Mouse (Mus musculus): ENCODE measurements at regions not wholly inside any gene's neighbourhood (a gene's known extent, or its start where the extent isn't known, plus 50 kb on each side); places are given as distances from the start of the nearest gene placed in this dataset.
"Not testable (repeated sequence)": the region's sequence is repeated elsewhere in the genome, so short reads cannot be mapped to it uniquely, and the experiment has no call there.

- no peaks in the 10 kb centered on the region for H3K9me3 ChIP-seq (ENCODE audit: low read length)
- WGBS, result 87% methylated on average over 3 of the region's 3 CpGs
- H3K36me3 ChIP-seq (ENCODE audit: insufficient read depth), result no peaks in the 10 kb centered on the region
- no peak overlapping the region for H3K27ac ChIP-seq (ENCODE audit: low read depth, low read length)
- no peak overlapping the region for H3K4me2 ChIP-seq (ENCODE audit: low read depth)
- no peaks in the 10 kb centered on the region for H3K4me1 ChIP-seq (ENCODE audit: insufficient read depth)
- DNase-seq (no peak), ATAC-seq (no peak)
- H3K4me3 ChIP-seq (ENCODE audit: low read depth, low read length), result no peak overlapping the region
- H3K27me3 ChIP-seq (ENCODE audit: insufficient read depth, low read length), result no peaks in the 10 kb centered on the region
- H3K9ac ChIP-seq, result no peak overlapping the region
- no peak for TF ChIP-seq CTCF (IDR thresholded peaks at IDR 0.05; ENCODE audit: low read depth)
Observed at GRCm38 (mm10) chr17:60857445-60857844, 1844.3 kb upstream of the Nudt12 start.

GRCm38 (mm10) chr17:60854659-60855058 is 1841.5 kb upstream of the Nudt12 start:
- H3K4me1 ChIP-seq (ENCODE audit: insufficient read depth), result no peaks in the 10 kb centered on the region
- ATAC-seq, result no peak
- no peak for DNase-seq
- no peak overlapping the region for H3K9ac ChIP-seq
- no peak overlapping the region for H3K4me3 ChIP-seq (ENCODE audit: low read depth, low read length)
- no peak overlapping the region for H3K4me2 ChIP-seq (ENCODE audit: low read depth)
- no peaks in the 10 kb centered on the region for H3K27me3 ChIP-seq (ENCODE audit: insufficient read depth, low read length)
- H3K9me3 ChIP-seq (ENCODE audit: low read length), result no peaks in the 10 kb centered on the region
- no peaks in the 10 kb centered on the region for H3K36me3 ChIP-seq (ENCODE audit: insufficient read depth)
- TF ChIP-seq CTCF (IDR thresholded peaks at IDR 0.05; ENCODE audit: low read depth), result no peak
- H3K27ac ChIP-seq (ENCODE audit: low read depth, low read length), result no peak overlapping the region
- WGBS, result 64% methylated on average over 3 of the region's 3 CpGs

GRCm38 (mm10) chr17:60838794-60839193 is 1825.6 kb upstream of the Nudt12 start:
- H3K4me2 ChIP-seq (ENCODE audit: low read depth); H3K27me3 ChIP-seq (ENCODE audit: insufficient read depth, low read length); H3K4me1 ChIP-seq (ENCODE audit: insufficient read depth); H3K9me3 ChIP-seq (ENCODE audit: low read length); ATAC-seq; DNase-seq; H3K9ac ChIP-seq; H3K27ac ChIP-seq (ENCODE audit: low read depth, low read length); H3K36me3 ChIP-seq (ENCODE audit: insufficient read depth); H3K4me3 ChIP-seq (ENCODE audit: low read depth, low read length): not testable (repeated sequence)
- 87% methylated on average over 3 of the region's 3 CpGs for WGBS

GRCm38 (mm10) chr17:60832531-60832930 is 1819.4 kb upstream of the Nudt12 start:
- no peak overlapping the region for H3K27ac ChIP-seq (ENCODE audit: low read depth, low read length)
- ATAC-seq (no peak), DNase-seq (no peak)
- H3K27me3 ChIP-seq (ENCODE audit: insufficient read depth, low read length), result no peaks in the 10 kb centered on the region
- H3K9me3 ChIP-seq (ENCODE audit: low read length), result no peaks in the 10 kb centered on the region
- no peak overlapping the region for H3K4me3 ChIP-seq (ENCODE audit: low read depth, low read length)
- no peaks in the 10 kb centered on the region for H3K4me1 ChIP-seq (ENCODE audit: insufficient read depth)
- H3K9ac ChIP-seq, result no peak overlapping the region
- TF ChIP-seq CTCF (IDR thresholded peaks at IDR 0.05; ENCODE audit: low read depth), result no peak
- no peaks in the 10 kb centered on the region for H3K36me3 ChIP-seq (ENCODE audit: insufficient read depth)
- no peak overlapping the region for H3K4me2 ChIP-seq (ENCODE audit: low read depth)
- WGBS, result 83% methylated on average over 3 of the region's 3 CpGs

GRCm38 (mm10) chr17:60830498-60830897 is 1817.3 kb upstream of the Nudt12 start:
- ATAC-seq (no peak), DNase-seq (no peak)
- Histone ChIP-seq H3K27me3 (ENCODE audit: insufficient read depth, low read length) (no peaks in the 10 kb centered on the region), H3K27ac (ENCODE audit: low read depth, low read length) (no peak overlapping the region), H3K36me3 (ENCODE audit: insufficient read depth) (no peaks in the 10 kb centered on the region), H3K4me2 (ENCODE audit: low read depth) (no peak overlapping the region), H3K9ac (no peak overlapping the region), H3K4me3 (ENCODE audit: low read depth, low read length) (no peak overlapping the region), H3K4me1 (ENCODE audit: insufficient read depth) (no peaks in the 10 kb centered on the region), H3K9me3 (ENCODE audit: low read length) (no peaks in the 10 kb centered on the region)
- TF ChIP-seq CTCF (IDR thresholded peaks at IDR 0.05; ENCODE audit: low read depth), result no peak
- 98% methylated on average over 2 of the region's 2 CpGs for WGBS

- no peaks in the 10 kb centered on the region for H3K36me3 ChIP-seq (ENCODE audit: insufficient read depth)
- WGBS, result 14% methylated on average over 8 of the region's 8 CpGs
- DNase-seq, result peak; percentile 9
Observed at GRCm38 (mm10) chr17:60804715-60805449, 1791.7 kb upstream of the Nudt12 start.

GRCm38 (mm10) chr17:60762270-60762669 is 1749.1 kb upstream of the Nudt12 start:
- Histone ChIP-seq H3K4me3 (ENCODE audit: low read depth, low read length) (no peak overlapping the region), H3K27me3 (ENCODE audit: insufficient read depth, low read length) (no peaks in the 10 kb centered on the region), H3K4me1 (ENCODE audit: insufficient read depth) (no peaks in the 10 kb centered on the region), H3K36me3 (ENCODE audit: insufficient read depth) (no peaks in the 10 kb centered on the region), H3K27ac (ENCODE audit: low read depth, low read length) (no peak overlapping the region), H3K9me3 (ENCODE audit: low read length) (no peaks in the 10 kb centered on the region), H3K9ac (no peak overlapping the region), H3K4me2 (ENCODE audit: low read depth) (no peak overlapping the region)
- ATAC-seq, result no peak
- no peak for DNase-seq
- WGBS, result 87% methylated on average over 2 of the region's 2 CpGs
- TF ChIP-seq CTCF (IDR thresholded peaks at IDR 0.05; ENCODE audit: low read depth), result no peak

More at GRCm38 (mm10) chr17:60804715-60805449, 1791.7 kb upstream of the Nudt12 start:
- H3K4me2 ChIP-seq (ENCODE audit: low read depth), result no peak overlapping the region
- TF ChIP-seq CTCF (IDR thresholded peaks at IDR 0.05; ENCODE audit: low read depth), result no peak
- ATAC-seq, result peak; percentile 54; the same call in 1 of the 2 replicates
- H3K4me1 ChIP-seq (ENCODE audit: insufficient read depth), result no peaks in the 10 kb centered on the region
- H3K27me3 ChIP-seq (ENCODE audit: insufficient read depth, low read length), result no peaks in the 10 kb centered on the region
- H3K9ac ChIP-seq, result no peak overlapping the region
- no peak overlapping the region for H3K4me3 ChIP-seq (ENCODE audit: low read depth, low read length)
- no peak overlapping the region for H3K27ac ChIP-seq (ENCODE audit: low read depth, low read length)
- no peaks in the 10 kb centered on the region for H3K9me3 ChIP-seq (ENCODE audit: low read length)
